Mouse (Mus musculus) spleen, adult 2 months (tissue): ENCODE results near the gene Kif5c.

ENCODE experiments used
- CTCF ChIP-seq: fragments of 200-500 bp; IDR thresholded peaks from 2 replicates; pipeline ENCODE4 v1.5.1; 2011; ENCODE audit warnings: mild to moderate bottlenecking, inconsistent platforms; ENCODE audit not compliant: insufficient read depth, insufficient read length, insufficient replicate concordance; ENCODE audit errors: extremely low read depth
- POLR2A ChIP-seq: fragments of 200-500 bp; IDR thresholded peaks from 2 replicates; pipeline ENCODE4 v1.6.1; 2011; ENCODE audit warnings: low read depth, low read length, inconsistent platforms

DNA sequence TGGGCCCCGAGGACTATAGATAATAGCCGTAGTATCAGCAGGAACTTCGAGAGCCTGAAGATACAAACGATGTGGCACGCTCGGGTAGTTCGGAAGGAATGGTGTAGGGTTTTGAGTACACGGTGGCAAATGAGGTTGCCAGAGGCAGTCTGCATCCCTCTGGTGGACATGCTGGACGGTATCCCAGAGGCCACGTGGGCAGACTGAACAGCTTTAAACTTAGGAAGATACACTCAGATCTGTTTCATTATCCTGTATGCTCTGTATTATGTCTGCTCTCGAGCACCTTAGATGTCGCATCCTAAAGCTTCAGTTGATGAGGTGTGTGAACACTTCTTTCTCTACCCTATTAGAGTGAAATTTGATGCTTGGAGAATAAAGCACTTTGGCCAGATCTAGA is 56.9 kb downstream of the Kif5c start:
- TF ChIP-seq POLR2A: no peak
- no peak for TF ChIP-seq CTCF
